ENCODE assay signal across 20 mouse cellular contexts in genomic region chr7:16668331-16668930, GRCm38 (mm10). TPM values are rescaled to one million over a fixed set of nuclear protein-coding genes. Genes with fewer than 3 reads are reported as not detected.
A peak's percentile ranks its signal among the peaks of the same experiment; 100 is the strongest.
DNase-seq lines count a peak whose midpoint lies in the region; ATAC-seq lines count a peak whose summit lies in the region.
"Not testable (repeated sequence)": the region's sequence is repeated elsewhere in the genome, so short reads cannot be mapped to it uniquely, and the experiment has no call there.
"Had no signal": no experiment of that assay in that cellular context is flagged by ENCODE, and none has a peak within 500 bp of the region (broad histone marks: within the 10 kb centered on the region; RNA-seq: fewer than 3 reads in every experiment).

No protein-coding gene starts in this region.

- peak; percentile 92 for ATAC-seq in CD4-positive, CD25-positive, alpha-beta regulatory T cell, adult 4 months
- ATAC-seq in heart, embryonic 15.5 days (replicated peaks; ENCODE audit: insufficient number of reproducible peaks, insufficient read depth, low FRiP score, low read depth), result peak; percentile 35; the same call in 1 of the 2 replicates
- ATAC-seq in inflammation-experienced regulatory T-cells, adult 6 months, result peak; percentile 93

- H3K4me2 ChIP-seq in heart, embryonic 15.5 days, result not testable (repeated sequence)

- not testable (repeated sequence) for H3K27ac ChIP-seq in heart, embryonic 15.5 days

- H3K9ac ChIP-seq in heart, embryonic 15.5 days, result not testable (repeated sequence)

- not testable (repeated sequence) for H3K4me3 ChIP-seq in heart, embryonic 15.5 days

- DNase-seq in thymus, postnatal 0 days (ENCODE audit: low spot score), result peak; percentile 68
- DNase-seq in thymus, postnatal 25 days, result peak; percentile 56

- H3K9me3 ChIP-seq in heart, embryonic 15.5 days (replicated peaks), result not testable (repeated sequence)

- H3K27me3 ChIP-seq in heart, embryonic 15.5 days, result not testable (repeated sequence)

- H3K36me3 ChIP-seq in heart, embryonic 15.5 days, result not testable (repeated sequence)

- peaks cover 13% of the 10 kb centered on the region for H3K4me1 ChIP-seq in heart, embryonic 15.5 days (replicated peaks)

- 70% methylated on average over 4 of the region's 5 CpGs for WGBS in heart, embryonic 15.5 days

RNA-seq across cellular contexts. Expression of gene Ceacam15, which starts 7.1 kb away (rescaled TPM):
- polyA plus RNA-seq in CD4-positive, CD25-positive, alpha-beta regulatory T cell, adult 4 months (2017; shearing (Covaris generic)), result 1 to 10 TPM in 1 of 2 experiments, under 1 TPM in 1; 0.91 to 1.2 TPM
- 0.60 and 0.68 TPM in 2 replicates for polyA plus RNA-seq in heart, embryonic 15.5 days (2015; fragmentation: Nextera tagmentation; extraction: Ambion mirVana)
- 1 to 10 TPM in 2 of 3 experiments, not detected in 1; 1.3 TPM for polyA plus RNA-seq in inflammation-experienced regulatory T-cells, adult 6 months (2017; shearing (Covaris generic))
- 0.86 and 1.3 TPM in 2 replicates for polyA plus RNA-seq in thymus, postnatal 0 days (2015; fragmentation: Nextera tagmentation; extraction: Ambion mirVana)
- polyA plus RNA-seq: brain, embryonic 14.5 days; C2C12; embryonic facial prominence, embryonic 10.5 days; embryonic facial prominence, embryonic 13.5 days; forebrain, embryonic 10.5 days; forebrain, embryonic 13.5 days; forebrain, embryonic 16.5 days; hindbrain, embryonic 10.5 days; hindbrain, embryonic 13.5 days; hindbrain, embryonic 16.5 days; intestine, embryonic 14.5 days; intestine, postnatal 0 days had no signal

RNA-seq across cellular contexts. Expression of gene Ceacam9, which starts 53.3 kb away (rescaled TPM):
- not detected for polyA plus RNA-seq in CD4-positive, CD25-positive, alpha-beta regulatory T cell, adult 4 months (2017; shearing (Covaris generic))
- polyA plus RNA-seq in heart, embryonic 15.5 days (2015; fragmentation: Nextera tagmentation; extraction: Ambion mirVana), result not detected in 2 replicates
- not detected for polyA plus RNA-seq in inflammation-experienced regulatory T-cells, adult 6 months (2017; shearing (Covaris generic))
- 0.23 and 0.44 TPM in 2 replicates for polyA plus RNA-seq in thymus, postnatal 0 days (2015; fragmentation: Nextera tagmentation; extraction: Ambion mirVana)
- polyA plus RNA-seq: brain, embryonic 14.5 days; C2C12; embryonic facial prominence, embryonic 10.5 days; embryonic facial prominence, embryonic 13.5 days; forebrain, embryonic 10.5 days; forebrain, embryonic 13.5 days; heart, adult 2 months; heart, embryonic 10.5 days; heart, embryonic 13.5 days; hindbrain, embryonic 10.5 days; hindbrain, embryonic 13.5 days; intestine, embryonic 14.5 days; intestine, postnatal 0 days had no signal

RNA-seq across cellular contexts. Expression of gene Arhgap35, which starts 53.6 kb away (rescaled TPM):
- 1 to 10 TPM; 2.7 to 3.1 TPM for polyA plus RNA-seq in CD4-positive, CD25-positive, alpha-beta regulatory T cell, adult 4 months (2017; shearing (Covaris generic))
- polyA plus RNA-seq in heart, embryonic 15.5 days (2015; fragmentation: Nextera tagmentation; extraction: Ambion mirVana), result 12.6 and 15.6 TPM in 2 replicates
- 1 to 10 TPM; 1.4 to 3.9 (median 2.5) TPM for polyA plus RNA-seq in inflammation-experienced regulatory T-cells, adult 6 months (2017; shearing (Covaris generic))
- 3.8 and 4.0 TPM in 2 replicates for polyA plus RNA-seq in thymus, postnatal 0 days (2015; fragmentation: Nextera tagmentation; extraction: Ambion mirVana)

Comparison
In these comparisons a context has a peak if more than half of its experiments do, and no peak if none do; other contexts are left out.
1. ATAC-seq: peak in every context shown above with its lines; median percentile 93 in inflammation-experienced regulatory T-cells, adult 6 months; 92 in CD4-positive, CD25-positive, alpha-beta regulatory T cell, adult 4 months; 35 in heart, embryonic 15.5 days.